Mouse (Mus musculus) c-Kit-negative CD71-positive TER-119-positive erythroid progenitor cells, embryonic 14.5 days (primary cell): ENCODE data around the gene Susd1.

Experiments used
- DNase-seq: peaks from one replicate; pipeline ENCODE4 v3.0.0-alpha.2; 2013; ENCODE audit warnings: low read depth, low spot score

The Susd1 gene

DNA sequence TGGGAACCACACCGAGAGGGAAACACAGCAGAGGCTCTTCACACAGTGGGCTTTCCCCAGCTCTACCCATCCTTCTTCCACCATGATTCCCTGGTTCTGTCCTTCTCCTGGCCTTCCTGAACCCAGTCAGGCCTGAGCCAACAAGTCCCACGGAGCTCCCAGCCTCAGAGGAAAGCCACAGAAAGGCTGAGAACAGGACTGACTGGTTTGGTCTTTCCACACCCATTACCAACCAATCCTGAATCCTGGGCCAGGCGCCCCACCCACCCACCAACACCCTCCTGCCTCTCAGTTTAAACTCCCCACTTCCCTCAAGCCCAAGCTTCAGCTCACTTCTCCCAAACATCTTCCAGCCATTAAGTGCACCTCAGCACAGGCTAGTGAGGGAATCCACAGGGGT, 4.4 kb downstream of the Susd1 start:
- DNase-seq: no peak

- no peak for DNase-seq
Measured at GRCm38 (mm10) chr4:59429128-59429527, 9.3 kb downstream of the Susd1 start.

DNA sequence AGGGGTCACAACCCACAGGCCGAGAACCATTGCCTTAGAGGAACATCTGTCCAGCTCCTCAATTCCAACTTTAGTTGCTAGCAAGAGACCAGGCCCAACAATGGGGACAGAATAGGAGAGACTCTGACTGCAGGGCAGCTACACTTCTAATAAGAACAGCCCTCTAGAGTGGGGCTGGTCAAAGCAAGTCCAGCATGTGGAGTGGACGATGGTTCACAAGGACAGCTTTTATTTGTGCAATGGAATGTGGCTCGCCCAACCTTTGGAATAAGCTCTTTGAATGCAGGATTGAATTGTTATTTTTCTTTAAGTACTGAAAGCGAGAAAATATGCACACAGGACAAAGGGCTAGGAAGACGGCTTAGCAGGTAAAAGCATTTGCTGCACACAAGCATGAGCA, 12.0 kb downstream of the Susd1 start:
- no peak for DNase-seq

GRCm38 (mm10) chr4:59422808-59423207, 15.6 kb downstream of the Susd1 start:
- DNase-seq: no peak

- no peak for DNase-seq
Measured at GRCm38 (mm10) chr4:59422025-59422783, 16.2 kb downstream of the Susd1 start.

- DNase-seq: no peak
Measured at GRCm38 (mm10) chr4:59421369-59421746, 17.1 kb downstream of the Susd1 start.

DNA sequence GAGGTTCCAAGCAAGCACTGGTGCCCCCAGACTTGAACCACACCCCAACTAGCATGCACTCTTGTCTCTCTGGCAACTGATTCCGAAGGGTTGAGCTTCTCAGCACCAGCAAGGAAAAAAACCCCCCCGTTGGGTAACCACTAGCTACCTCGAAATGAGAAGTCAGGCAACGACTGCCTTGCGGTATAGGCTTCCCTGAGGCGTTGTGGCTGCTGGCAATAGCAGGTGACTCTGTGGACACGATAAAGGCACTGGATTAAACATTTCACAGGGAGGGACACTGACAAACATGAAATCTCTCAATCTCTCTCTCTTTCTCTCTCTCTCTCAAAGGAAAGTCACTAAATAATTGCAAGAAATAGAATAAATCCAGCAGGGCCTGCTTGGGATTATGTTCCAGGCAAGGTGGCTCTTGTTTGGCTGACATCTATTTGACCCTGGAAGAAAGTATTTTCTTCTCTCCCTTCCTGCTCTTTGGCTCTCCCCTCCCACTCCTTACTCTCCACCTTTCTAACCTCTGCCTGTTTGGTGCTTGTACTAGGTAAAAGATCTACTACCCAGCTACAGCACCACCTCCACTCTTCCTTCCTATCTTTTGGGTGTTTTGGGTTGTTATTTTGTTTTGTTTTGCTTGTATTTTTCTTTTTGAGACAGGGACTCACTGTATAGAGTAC, 17.6 kb downstream of the Susd1 start:
- DNase-seq: no peak

DNA sequence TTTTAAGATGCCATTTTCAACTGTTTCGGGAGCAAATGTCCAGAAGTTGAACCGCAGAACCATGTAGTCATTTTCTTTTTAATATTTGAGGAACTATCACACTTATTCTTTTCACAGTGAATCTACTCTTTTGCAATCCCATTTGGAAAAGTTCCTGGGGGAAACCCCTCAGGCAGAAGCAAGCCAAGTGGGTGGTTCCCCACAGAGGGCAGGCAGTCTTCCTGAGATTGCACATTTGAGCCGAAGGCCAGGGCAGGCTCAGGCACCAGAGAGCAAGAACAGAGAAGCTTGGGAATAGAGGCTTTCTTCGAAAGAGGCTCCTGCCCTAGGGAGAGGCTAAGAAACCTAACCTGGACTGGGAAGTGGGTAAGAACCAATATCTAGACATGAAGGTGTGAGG, 19.2 kb downstream of the Susd1 start:
- DNase-seq: no peak

GRCm38 (mm10) chr4:59413428-59413827, 25.0 kb downstream of the Susd1 start:
- DNase-seq: no peak

DNA sequence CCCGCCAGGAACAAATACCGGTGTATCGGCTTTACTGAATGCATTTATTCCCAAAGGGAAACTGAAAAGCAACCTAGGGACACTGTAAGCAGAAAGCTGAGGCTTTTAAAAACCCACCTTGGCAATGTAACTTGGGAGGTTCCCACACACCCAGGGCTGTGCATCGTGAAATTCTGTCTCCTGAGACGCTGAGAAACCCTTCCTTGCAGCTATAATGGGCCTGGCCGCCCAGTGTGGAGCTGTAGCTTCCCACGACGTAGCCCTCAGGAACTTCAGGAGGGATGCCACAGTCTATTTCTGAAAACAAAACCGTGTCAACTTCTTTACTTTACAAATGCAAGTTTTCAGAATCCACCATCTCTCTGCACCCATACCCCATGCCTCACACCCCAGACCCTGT, 27.3 kb downstream of the Susd1 start:
- no peak for DNase-seq

DNA sequence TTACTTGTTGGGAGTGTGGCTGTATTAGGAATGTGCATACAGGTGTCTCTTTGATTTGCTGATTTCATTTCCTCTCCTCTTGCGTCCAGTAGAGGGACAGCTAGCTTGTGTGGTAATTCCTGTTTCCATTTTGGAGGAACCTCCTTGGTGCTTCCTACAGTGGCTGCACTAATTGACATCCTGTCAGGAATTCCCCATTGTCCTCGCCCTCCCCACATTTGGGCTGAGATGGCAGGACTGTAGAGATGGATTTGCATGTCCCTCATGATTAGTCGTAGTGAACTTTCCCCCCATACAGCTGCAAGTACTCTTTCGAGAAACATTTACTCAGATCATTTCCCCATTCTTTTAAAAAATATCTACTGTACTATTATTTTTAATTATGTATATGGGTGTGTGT, 30.7 kb downstream of the Susd1 start:
- DNase-seq: no peak

GRCm38 (mm10) chr4:59404375-59404774, 34.1 kb downstream of the Susd1 start:
- DNase-seq: no peak

DNA sequence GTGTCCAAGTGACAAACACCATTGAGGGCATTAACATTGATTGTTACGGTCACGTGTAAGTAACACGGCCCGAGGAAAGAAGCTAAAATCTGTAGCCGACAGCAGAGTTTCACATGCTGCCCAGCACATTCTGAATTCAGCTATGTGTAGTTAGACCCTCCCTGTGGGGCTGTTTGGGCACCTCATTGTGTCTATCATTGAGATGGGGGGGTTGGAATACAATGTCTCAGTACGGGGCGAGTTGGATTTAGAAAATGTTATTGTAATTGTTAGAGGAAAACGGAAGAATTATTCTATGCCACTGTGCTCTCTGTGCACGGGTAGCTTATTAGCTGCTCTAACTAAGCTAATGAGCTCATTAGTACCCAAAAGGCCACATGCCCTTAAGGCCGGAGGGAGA, 37.5 kb downstream of the Susd1 start:
- DNase-seq: no peak

GRCm38 (mm10) chr4:59399343-59399742, 39.1 kb downstream of the Susd1 start:
- no peak for DNase-seq

- DNase-seq: no peak
Measured at GRCm38 (mm10) chr4:59395528-59395927, 42.9 kb downstream of the Susd1 start.

DNA sequence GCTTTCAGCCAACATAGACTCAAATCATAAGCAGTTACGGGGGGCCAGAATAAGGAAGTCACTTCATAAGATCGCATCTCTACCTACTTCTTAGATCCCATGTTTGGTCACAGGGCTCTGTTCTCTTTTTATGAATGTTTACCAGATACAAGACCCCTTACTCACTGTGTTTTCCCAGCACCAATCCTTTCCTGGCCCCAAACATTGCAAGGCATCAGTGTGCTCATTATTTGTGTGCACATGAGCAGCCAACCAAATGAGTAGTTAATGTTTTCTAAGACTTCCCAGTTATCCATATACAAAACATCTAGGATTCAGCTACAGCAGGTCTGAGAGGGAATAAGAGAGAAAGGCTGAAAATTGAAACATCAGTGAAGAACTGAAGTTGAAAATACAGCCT, 44.3 kb downstream of the Susd1 start:
- DNase-seq: no peak

DNA sequence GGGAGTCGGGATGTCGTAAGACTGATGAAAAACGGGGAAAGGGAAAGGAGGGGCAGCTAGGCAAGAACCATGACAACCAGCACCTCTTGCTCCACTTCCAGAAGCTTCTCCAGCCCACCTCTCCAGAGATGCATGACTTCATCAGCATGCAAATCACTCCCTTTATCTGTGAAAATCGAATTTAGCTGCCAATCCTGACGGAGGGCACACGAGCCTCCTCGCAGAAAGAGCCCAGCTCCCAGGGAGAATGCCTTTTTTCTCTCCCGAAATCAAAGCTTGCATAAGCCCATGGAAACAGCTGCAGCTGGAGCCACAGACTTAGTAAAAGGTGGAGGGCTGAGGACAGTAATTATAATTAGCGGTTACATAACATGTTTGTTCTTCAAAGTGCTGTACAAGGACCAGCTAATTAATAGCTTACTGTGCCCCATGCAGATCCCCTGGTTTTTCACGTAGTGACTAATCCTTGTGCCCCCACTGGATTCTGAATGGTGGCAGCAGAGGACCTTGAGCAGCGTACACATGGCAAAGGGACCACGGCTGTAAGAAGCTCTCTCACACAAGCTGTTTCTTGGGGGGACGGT, 49.9 kb downstream of the Susd1 start:
- DNase-seq: no peak

- DNase-seq: no peak
Measured at GRCm38 (mm10) chr4:59387387-59388210, 50.8 kb downstream of the Susd1 start.

DNA sequence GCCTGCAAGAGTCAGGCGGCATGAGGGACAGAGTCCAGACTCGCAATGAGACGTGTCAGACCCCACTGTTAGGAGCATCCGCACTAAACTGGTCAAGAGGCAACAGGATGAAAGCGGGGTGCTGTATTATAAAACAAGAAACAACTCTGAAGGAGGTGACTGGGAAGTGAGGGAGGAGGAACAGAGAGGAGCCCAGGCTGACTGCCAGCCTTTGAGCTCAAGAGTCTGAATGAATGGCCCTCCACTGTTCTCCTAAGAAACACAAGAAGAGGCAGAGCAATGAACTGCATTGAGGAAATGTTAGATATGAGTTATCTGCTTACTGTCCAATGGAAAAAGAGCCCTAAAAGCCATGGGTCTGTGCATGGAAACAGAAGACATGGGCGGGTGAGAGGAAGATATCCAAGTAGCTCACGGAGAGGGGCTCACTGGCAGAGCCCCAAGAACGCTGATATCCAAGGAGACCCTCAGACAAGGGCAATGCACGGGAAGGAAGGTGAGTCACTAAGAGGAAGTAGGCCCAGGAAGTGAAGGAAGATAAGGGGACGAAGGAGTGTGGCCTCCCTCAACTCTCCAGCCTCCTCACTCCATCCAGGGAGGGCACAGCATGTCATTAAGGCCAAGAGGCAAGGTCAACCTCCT, 53.1 kb downstream of the Susd1 start:
- DNase-seq: no peak

GRCm38 (mm10) chr4:59383791-59384190, 54.6 kb downstream of the Susd1 start:
- DNase-seq: no peak

DNA sequence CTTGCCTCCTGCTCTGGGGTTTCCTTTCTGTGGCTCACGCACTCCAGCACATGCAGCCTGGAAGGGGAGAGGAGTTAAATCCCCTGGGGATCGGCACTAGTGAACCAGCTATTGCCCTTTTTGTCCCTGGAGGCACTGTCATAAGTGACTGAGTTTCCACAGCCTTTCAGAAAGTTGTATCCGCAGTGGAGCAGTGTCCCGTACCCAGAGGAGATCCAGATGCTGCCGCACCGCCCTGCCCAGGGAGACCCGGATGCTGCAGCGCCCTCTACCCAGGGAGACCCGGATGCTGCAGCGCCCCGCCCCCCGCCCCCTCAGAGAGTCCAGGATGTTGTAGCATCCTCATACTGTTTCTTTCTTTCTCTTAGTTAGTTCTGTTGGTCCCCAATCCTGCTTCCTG, 56.3 kb downstream of the Susd1 start:
- DNase-seq: no peak
